Mouse (Mus musculus): ENCODE measurements at regions not wholly inside any gene's neighbourhood (a gene's known extent, or its start where the extent isn't known, plus 50 kb on each side); places are given as distances from the start of the nearest gene placed in this dataset.
"Not testable (repeated sequence)": the region's sequence is repeated elsewhere in the genome, so short reads cannot be mapped to it uniquely, and the experiment has no call there.

- no peak for DNase-seq (ENCODE audit: low spot score in 2 of 2)
Observed at GRCm38 (mm10) chr8:126877039-126877365, 68.6 kb downstream of the Tomm20 start.

DNA sequence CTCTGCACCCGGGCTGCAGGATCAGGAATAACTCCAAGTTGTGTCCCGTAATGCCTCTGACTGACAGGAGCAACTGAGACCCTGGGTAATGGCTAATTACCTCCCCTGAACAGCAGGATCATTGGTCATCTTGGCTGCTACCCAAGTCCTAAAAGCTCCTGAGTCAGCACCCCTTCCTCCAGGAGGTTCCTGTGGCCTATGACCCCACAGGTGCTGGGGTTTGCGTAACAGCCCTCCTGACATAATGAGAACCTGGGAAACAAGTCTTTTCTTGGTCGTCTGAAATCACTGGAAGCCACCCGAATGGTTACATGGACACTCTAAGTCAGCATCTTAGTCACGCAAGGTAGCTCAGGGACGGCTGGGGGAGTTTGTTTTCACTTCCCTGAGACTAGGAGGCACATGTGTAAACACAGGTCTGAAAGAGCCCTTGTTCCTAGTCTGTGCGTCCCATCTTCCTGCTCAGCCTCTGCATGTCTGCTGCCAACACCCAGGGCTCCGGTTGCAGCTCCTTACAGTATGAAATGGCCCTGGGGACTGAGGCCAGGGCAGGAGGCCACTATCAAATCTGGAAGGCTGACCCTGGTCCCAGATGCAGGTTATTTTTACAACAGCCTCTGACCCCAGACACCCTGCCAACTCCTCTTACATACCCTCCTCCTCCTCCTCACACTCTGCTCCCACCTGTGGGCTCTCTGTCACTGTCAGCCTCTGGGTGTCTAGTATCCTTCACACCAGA lies 69.2 kb downstream of the Tomm20 start:
- DNase-seq (ENCODE audit: low spot score in 2 of 2): no peak

- no peak for DNase-seq (ENCODE audit: low spot score in 2 of 2)
Observed at GRCm38 (mm10) chr8:126875491-126876155, 70.0 kb downstream of the Tomm20 start.

DNA sequence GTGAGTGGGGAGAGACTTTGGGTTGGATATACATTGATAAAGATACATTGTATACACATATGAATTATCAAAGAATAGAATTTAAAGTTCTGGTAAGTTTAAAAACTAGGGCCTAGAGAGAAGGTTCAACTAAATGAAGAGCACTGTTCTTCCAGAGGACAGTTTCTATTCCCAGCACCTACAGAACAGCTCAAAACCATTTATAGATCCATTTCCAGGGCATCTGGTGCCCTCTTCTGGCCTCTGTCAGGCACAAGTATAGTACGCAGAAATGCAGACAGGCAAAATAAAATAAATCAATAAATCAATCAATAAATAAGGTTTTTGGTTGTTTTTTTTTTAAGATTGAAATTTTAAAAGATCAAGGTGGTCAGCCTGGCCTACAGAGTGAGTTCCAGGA lies 70.8 kb downstream of the Tomm20 start:
- no peak for DNase-seq (ENCODE audit: low spot score in 2 of 2)

GRCm38 (mm10) chr8:126874126-126874730 lies 71.4 kb downstream of the Tomm20 start:
- DNase-seq (ENCODE audit: low spot score in 2 of 2): no peak

GRCm38 (mm10) chr8:126873306-126873705 lies 72.3 kb downstream of the Tomm20 start:
- no peak for DNase-seq (ENCODE audit: low spot score in 2 of 2)

DNA sequence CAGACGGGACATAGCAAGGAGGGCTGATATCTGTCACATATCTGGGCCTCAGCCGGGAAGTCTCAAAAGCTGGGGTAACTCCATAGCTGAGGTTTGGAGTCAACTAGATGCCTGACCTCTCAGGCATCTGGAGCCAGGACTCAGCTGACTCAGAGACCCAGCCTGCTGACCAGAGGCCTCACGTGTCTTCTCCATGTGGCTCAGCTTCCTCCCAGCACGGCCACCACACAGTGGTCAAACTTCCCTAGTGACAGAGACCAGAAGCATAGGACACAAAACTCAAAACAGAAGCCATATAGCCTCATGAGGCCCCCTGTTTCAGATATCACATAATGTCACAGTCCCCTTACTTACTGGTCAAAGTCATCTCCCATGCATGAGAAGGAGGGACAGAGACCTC lies 73.1 kb downstream of the Tomm20 start:
- no peak for DNase-seq (ENCODE audit: low spot score in 2 of 2)

- DNase-seq (ENCODE audit: low spot score in 2 of 2): no peak
Observed at GRCm38 (mm10) chr8:126872133-126872532, 73.5 kb downstream of the Tomm20 start.

DNA sequence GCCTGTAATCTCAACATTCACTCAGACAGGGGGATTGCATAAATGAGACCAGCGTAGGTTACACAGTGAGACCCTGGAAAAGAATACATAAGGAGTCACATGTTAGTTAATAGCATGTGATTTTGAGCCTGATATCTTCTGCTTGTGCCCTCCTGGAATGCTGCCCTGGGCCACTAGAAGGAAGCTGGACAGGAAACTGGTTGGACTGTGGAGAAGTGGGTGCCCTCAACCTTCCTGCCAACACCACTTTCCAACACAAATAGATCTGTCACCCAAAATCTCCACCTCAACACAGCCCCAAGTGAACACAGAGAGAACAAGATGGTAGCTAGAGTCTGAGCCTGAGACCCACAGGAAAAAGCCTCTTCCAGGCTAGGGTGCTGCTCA lies 76.2 kb downstream of the Tomm20 start:
- DNase-seq (ENCODE audit: low spot score in 2 of 2): no peak

DNA sequence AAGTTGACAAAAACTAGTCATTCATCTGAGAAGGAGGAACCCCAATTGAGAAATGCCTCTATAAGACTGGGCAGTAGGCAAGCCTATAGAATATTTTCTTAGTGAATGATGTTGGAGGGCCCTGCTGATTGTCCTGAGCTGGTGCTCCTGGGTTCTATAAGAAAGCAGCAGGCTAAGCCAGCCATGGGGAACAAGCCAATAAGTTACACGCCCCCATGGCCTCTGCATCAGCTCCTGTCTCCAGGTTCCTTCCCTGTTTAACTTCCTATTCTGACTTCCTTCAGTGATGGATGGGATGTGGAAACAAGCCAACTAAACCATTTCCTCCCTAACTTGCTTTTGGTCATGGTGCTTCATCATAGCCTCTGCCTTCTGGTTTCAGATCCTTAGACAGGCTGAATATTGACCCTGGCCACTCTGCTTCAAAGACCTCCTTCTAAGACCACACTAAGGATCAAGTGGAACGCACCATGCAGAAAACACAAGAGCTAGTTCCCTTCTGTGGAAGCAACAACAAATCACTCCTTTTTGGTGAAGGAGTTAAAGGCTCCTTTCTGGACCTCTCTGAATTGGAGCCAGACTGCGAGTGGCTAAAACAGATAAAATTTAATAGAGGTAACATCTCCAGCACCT lies 76.7 kb downstream of the Tomm20 start:
- no peak for DNase-seq (ENCODE audit: low spot score in 2 of 2)

GRCm38 (mm10) chr8:126867121-126867988 lies 78.3 kb downstream of the Tomm20 start:
- peak in 1 of 2 experiments; percentile 50 for DNase-seq (ENCODE audit: low spot score in 2 of 2)

DNA sequence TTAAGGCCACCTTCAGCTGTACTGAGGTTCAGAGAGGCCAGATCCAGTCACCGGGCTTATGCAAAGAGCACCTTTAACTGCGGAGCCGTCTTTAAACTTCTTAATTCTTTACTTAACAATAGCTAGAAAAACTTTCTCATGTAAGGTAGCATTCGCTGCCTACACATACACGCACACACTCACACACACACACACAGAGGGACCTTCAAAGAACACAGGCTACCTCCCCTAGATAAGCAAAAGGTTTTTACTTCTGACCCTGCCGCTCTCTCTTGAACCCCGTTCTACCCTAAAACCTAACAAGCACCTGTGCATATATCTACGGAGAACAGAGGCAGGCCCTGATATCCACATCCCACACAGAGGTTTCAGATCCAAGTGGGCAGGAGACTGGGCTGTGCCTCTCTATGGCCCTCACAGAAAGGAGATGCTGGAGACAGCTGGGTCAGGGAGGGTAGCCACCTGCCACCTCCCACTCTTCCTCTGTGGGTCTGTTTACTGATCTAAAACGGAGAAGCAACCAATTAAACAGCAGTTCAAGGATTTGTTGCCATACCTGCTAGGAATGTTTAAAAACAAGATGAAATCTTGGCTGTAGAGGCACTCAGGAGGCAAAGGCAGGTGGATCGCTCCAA lies 81.2 kb downstream of the Tomm20 start:
- no peak for DNase-seq (ENCODE audit: low spot score in 2 of 2)

DNA sequence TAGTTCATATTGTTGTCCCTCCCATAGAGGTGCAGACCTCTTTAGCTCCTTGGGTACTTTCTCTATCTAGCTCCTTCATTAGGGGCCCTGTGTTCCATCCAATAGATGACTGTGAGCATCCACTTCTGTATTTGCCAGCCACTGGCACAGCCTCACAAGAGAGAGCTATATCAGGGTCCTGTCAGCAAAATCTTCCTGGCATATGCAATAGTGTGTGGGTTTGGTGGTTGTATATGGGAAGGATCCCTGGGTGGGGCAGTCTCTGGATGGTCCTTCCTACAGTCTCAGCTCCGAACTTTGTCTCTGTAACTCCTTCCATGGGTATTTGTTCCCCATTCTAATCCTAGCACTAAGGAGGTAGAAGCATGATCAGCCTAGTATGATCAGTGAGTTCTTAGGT lies 82.0 kb downstream of the Tomm20 start:
- not testable (repeated sequence) for DNase-seq (ENCODE audit: low spot score in 2 of 2)

DNA sequence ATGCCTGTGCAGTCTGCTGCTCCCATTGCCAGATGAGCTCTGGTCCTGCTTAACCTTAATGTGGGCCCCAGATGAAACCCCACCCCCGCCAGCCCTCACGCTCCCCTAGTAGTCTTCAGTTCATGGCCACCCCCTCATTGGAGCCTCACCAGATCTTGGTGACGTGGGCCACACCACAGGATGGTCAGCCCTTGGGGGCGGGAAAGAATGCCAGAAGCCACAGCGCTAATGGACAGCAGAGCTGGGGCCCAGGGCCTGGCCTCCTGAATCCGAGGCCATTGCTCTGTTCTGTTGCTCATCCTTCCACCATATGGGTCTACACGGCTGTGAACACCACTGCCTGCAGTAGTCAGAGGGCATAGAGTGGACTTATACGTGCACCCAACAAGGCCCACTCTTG lies 83.9 kb downstream of the Tomm20 start:
- DNase-seq (ENCODE audit: low spot score in 2 of 2): no peak

DNA sequence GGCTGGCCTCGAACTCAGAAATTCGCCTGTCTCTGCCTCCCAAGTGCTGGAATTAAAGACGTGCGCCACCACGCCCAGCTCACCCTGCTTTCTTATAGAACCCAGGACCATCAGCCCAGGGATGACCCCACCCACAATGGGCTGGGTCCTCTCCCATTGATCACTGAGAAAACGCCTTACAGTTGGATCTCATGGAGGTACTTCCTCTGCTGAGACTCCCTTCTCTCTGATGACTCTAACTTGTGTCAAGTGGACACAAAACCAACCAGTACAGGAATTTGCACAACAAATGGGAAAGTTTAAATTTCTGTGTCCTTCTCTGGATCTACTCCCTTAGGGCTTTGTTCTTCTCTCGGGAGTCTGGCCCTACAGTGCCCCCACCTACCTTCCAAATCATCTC lies 85.0 kb downstream of the Tomm20 start:
- DNase-seq (ENCODE audit: low spot score in 2 of 2): no peak

DNA sequence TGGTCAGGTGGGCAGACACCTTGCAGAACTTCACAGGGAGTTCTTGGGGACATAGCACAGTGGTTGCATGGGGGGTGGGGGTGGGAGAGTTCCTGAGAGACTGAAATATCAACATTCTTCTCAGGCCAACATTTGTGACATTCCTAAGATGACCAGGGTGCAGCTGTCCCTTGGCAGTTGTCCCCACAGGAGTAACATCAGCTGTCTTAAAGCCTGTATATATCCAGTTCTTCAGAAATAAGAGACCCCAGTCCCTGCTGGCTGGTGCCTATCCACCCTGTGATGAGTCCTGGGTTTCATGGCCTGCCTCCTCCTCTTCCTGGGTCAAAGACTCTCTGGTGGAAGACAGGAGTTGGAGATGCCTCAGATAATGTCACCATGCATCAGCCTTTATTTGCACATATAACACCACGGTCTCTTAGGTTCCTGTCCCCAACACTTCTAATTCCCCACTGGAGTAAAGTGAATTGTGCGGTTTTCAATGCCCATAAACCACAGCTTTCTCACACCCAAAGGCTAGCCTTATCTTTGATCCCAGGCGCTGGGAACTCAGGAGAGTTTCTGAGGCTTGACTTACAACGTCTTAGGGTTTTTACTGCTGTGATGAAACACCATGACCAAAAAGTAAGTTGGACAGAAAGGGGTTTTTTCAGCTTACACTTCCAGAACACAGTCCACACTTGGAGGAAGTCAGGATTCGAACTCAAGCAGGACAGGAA lies 85.8 kb downstream of the Tomm20 start:
- DNase-seq (ENCODE audit: low spot score in 2 of 2): no peak

GRCm38 (mm10) chr8:126857307-126858203 lies 88.1 kb downstream of the Tomm20 start:
- no peak for DNase-seq (ENCODE audit: low spot score in 2 of 2)

DNA sequence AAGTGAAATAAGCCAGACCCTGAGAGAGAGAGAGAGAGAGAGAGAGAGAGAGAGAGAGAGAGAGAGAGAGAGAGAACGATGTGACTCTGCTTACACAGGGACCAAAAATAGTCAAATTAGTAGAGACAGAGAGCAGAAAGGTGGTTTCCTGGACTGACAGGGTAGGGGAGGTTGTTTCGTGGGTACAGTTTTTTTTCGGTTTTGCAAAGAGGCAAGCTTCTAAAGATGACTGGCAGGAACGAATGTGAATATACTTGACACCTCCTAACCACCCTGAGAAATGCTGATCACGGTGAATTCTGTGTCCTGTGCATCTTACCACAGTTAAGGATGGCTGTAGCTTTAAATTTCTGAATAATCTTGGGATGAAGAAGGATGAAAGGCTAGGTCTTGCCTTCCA lies 89.7 kb downstream of the Tomm20 start:
- no peak for DNase-seq (ENCODE audit: low spot score in 2 of 2)

DNA sequence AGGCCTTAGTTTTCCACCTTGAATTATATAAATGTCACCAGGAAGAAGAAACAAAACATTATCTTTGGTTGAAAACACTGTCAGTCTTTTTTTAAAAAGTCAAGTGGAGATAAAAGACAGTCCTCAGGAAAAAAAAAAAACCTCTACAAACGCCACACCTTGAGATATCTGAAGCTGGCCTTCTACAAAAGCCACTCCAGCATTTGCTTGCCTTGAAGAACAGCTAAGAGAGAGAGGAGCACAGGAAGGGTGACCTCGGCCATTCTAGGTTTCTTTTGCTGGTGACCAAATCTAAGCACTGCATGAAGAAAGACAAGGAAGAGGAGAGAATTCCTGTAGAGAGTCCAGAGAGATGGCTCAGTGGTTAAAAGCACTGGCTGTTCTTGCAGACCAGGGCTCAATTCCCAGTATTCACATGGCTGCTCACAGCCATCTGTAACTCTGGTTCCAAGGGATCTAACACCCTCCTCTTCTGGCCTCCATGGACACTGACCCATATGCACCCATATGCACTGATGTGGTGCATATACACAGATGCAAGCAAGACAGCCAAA lies 90.5 kb downstream of the Tomm20 start:
- no peak for DNase-seq (ENCODE audit: low spot score in 2 of 2)
